Mouse (Mus musculus): ENCODE results near the gene Kcnj12.

The Kcnj12 gene

GRCm38 (mm10) chr11:61109707-61110106 is 87.3 kb downstream of the Kcnj12 start:
- DNase-seq (ENCODE audit: low spot score in 2 of 2), result no peak

- DNase-seq (ENCODE audit: low spot score in 2 of 2), result no peak
Measured at GRCm38 (mm10) chr11:61110113-61110512, 87.7 kb downstream of the Kcnj12 start.

GRCm38 (mm10) chr11:61110928-61111327 is 88.6 kb downstream of the Kcnj12 start:
- DNase-seq (ENCODE audit: low spot score in 2 of 2), result no peak

GRCm38 (mm10) chr11:61111472-61111871 is 89.1 kb downstream of the Kcnj12 start:
- DNase-seq (ENCODE audit: low spot score in 2 of 2), result no peak

GRCm38 (mm10) chr11:61112323-61112995 is 90.1 kb downstream of the Kcnj12 start:
- DNase-seq (ENCODE audit: low spot score in 2 of 2), result peak in 1 of 2 experiments; percentile 53

- DNase-seq (ENCODE audit: low spot score in 2 of 2), result peak in 1 of 2 experiments; percentile 61
Measured at GRCm38 (mm10) chr11:61116226-61116625, 93.9 kb downstream of the Kcnj12 start.

- no peak for DNase-seq (ENCODE audit: low spot score in 2 of 2)
Measured at GRCm38 (mm10) chr11:61119996-61120583, 97.7 kb downstream of the Kcnj12 start.
